Mouse (Mus musculus): ENCODE results near the gene Tex14. TPM values are rescaled to one million over a fixed set of nuclear protein-coding genes. Genes with fewer than 3 reads are reported as not detected.

The Tex14 gene
- 0.04 and 0.19 TPM in 2 replicates for polyA plus RNA-seq (2015; fragmentation: Nextera tagmentation; extraction: Ambion mirVana)

GRCm38 (mm10) chr11:87404876-87405275, at the start of gene Tex14, which contains the start of gene Rad51c:
Gene Tex14 (plus strand): TSS chr11:87405065.
Gene Rad51c (minus strand): TSS chr11:87404954.

GRCm38 (mm10) chr11:87358331-87359261, 46.3 kb upstream of the Tex14 start, which contains the start of gene Ppm1e:
Gene Ppm1e (minus strand): TSS chr11:87359023.

GRCm38 (mm10) chr11:87566501-87566900, 161.6 kb downstream of the Tex14 start, which contains the start of gene Gm11492:
Gene Gm11492 (plus strand): TSS chr11:87566653.

GRCm38 (mm10) chr11:87568255-87568953, 163.5 kb downstream of the Tex14 start, which contains the start of gene Sept4:
Gene Sept4 (plus strand): TSS chr11:87568903.

GRCm38 (mm10) chr11:87591526-87592353, 186.9 kb downstream of the Tex14 start, which contains the start of gene Mtmr4:
Gene Mtmr4 (plus strand): TSS chr11:87592162.

Other genes with a start within 250 kb of the Tex14 start
- gene Ppm1e, start 46.0 kb upstream of the Tex14 start, polyA plus RNA-seq (2015; fragmentation: Nextera tagmentation; extraction: Ambion mirVana), result 2.6 and 4.5 TPM in 2 replicates
- 4.3 and 4.8 TPM in 2 replicates for gene Rad51c, start 111 bp upstream of the Tex14 start, polyA plus RNA-seq (2015; fragmentation: Nextera tagmentation; extraction: Ambion mirVana)
- not detected in 2 replicates for gene Gm11492, start 161.6 kb downstream of the Tex14 start, polyA plus RNA-seq (2015; fragmentation: Nextera tagmentation; extraction: Ambion mirVana)
- 53.8 and 70.3 TPM in 2 replicates for gene Sept4, start 163.8 kb downstream of the Tex14 start, polyA plus RNA-seq (2015; fragmentation: Nextera tagmentation; extraction: Ambion mirVana)
- gene Mtmr4, start 187.1 kb downstream of the Tex14 start, polyA plus RNA-seq (2015; fragmentation: Nextera tagmentation; extraction: Ambion mirVana), result 6.6 and 8.5 TPM in 2 replicates
- gene Hsf5, start 212.1 kb downstream of the Tex14 start, polyA plus RNA-seq (2015; fragmentation: Nextera tagmentation; extraction: Ambion mirVana), result 0.06 TPM in 2 replicates